Mouse (Mus musculus) thymus, adult 2 months (tissue): Measurements from ENCODE around the gene Cutc.

Source experiments
- CTCF ChIP-seq: fragments of 200-500 bp; IDR thresholded peaks from 2 replicates; pipeline ENCODE4 v1.5.1; 2012; ENCODE audit warnings: mild to moderate bottlenecking, control low read depth, low read length, moderate library complexity, borderline replicate concordance; ENCODE audit not compliant: control insufficient read depth, poor library complexity, insufficient read depth; ENCODE audit errors: extremely low read depth
- POLR2A ChIP-seq: fragments of 200-500 bp; IDR thresholded peaks from 2 replicates; pipeline ENCODE4 v1.6.1; 2012; ENCODE audit warnings: mild to moderate bottlenecking, low read length, control low read depth, moderate library complexity; ENCODE audit not compliant: control insufficient read depth, poor library complexity, insufficient read depth; ENCODE audit errors: extremely low read depth

DNA sequence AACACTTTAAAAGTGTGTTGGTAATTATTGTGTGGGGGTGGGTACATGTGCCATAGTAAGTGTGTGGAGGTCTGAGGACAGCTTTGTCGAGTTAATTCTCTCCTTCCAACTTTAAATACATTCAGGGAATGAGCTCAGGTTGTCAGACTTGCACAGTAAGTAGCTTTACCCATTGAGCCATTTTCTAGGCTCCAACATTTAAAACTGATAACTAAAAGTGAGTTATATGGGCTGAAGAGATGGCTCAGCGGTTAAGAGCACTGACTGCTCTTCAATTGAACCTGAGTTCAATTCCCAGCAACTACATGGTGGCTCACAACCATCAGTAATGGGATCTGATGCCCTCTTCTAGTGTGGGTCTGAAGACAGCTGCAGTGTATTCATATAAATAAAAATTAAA, 1.4 kb downstream of the Cutc start:
- no peak for TF ChIP-seq POLR2A
- TF ChIP-seq CTCF: no peak
